Mouse (Mus musculus): Measurements from ENCODE around the gene Atg4c.

Atg4c gene

DNA sequence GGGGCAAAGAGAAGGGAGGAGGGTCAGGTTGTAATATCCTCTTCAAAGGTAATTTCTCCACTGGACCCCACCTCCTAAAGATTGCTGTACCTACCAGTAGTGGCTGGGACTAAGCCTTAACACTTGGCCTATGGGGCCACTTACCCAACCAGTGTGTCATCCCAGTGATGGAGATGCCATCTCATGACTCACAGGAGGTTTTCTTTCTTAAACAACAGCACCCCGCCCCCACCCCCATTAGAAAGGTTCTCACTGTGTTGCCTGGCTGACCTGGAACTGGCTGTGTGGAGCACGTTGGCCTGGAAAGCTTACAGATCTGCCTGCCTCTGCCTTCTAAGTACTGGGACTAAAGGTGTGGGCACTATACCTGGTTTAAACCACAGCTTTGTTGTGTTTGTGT is 69.5 kb downstream of the Atg4c start:
- CTCF ChIA-PET, result no interaction called here

DNA sequence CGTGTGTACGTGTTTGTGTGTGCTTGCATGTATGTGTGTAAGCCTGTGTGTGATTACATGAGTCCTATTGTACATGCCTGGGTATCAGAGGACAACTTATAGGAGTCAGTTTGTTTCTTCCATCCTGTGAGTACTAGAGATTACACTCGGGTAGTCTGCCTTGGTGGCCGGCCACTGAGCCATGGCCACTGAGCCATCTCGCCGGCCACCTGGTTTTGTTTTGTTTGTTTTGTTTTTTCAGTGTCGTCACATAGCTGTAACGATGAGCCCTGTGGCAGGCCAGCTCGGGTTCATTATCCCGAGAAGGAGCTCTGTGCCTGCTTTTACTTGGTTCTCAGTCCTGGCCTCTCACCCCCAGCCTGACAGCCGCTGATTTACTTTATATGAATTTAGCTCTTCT is 69.9 kb downstream of the Atg4c start:
- CTCF ChIA-PET, result no interaction called here

DNA sequence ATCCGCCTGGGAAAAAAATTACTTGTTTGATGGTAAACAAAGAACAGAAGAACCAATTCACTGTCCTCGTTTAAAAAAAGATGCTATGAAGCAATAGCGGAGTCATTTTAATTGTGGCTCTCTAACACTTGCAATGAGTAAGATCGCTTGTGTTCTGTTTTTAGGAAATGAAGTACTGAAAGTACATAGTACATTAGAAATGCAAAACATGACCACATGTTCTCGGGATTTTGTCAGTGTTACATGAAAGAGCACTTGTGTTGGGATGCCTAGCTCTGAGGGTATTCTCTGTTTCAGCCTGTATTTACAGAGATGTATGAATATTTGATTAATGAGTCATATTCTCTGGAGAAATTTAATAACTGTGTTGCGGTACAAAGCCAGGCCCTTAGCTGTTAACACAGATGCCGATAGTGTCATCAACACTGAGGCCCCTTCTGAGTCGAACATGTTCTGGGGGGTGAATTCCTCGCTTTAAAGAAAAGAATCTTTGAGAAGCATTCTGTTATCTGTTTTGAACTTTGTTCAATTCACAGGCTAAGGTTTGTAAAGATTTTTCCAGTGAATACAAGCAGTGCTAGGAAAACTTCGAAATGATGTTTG is 73.2 kb downstream of the Atg4c start:
- CTCF ChIA-PET, result no interaction called here

DNA sequence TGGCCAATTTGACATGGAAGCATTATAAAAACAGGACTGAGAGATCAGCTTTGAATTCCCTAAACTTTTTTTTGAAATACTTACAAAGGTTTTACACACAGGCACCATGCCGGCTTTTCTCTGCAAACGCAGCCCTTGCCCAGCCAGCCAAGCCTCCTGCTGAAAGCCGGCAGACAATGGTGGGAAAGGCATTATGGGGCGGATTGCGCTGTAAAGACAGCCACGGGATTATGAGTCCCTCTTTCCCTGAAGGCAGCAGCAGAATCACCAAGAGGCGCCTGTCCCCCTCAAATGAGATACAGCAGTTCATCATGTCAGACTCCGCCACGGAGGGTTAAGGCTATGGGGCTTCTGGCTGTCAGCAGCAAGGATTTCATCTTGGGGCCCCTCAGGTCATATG is 79.1 kb downstream of the Atg4c start:
- CTCF ChIA-PET, result no interaction called here

DNA sequence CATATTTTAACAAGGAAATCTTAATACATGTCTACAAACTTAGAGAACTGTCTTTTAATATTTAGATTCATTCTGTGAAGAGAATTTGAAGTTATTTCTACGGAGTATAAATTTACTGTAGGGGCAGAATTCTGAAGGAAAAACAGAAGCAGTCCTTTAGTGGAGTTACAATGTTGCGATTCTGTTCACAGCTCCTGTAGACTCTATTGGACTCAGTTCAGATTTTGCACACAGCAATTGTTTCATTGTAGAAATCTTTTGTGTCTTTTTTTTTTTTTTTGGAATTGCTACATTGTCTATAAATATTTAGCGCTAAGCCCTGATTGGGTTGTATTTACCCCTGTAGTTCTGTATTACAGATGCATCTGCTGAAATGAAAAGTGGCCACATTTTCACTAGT is 79.7 kb downstream of the Atg4c start:
- CTCF ChIA-PET, result no interaction called here

DNA sequence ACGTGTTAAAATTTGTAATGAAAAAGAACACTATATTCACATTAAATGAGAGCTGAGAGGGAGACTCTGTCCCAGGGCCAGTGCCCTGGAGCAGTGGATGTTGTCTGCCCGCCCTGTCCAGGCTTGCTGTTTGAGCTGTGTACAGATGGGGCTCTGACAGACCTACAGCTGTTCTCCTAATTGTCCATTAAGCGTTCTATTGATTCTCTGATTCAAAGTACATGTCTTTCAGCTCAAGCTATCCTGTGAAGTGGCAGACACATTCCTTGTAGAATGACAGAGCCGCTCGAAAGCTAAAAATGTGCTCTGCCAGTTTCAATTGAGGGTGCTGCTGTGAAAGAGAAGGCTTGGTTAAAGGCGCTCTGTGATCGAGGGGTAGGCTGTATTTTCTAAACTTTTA is 80.2 kb downstream of the Atg4c start:
- CTCF ChIA-PET, result no interaction called here

DNA sequence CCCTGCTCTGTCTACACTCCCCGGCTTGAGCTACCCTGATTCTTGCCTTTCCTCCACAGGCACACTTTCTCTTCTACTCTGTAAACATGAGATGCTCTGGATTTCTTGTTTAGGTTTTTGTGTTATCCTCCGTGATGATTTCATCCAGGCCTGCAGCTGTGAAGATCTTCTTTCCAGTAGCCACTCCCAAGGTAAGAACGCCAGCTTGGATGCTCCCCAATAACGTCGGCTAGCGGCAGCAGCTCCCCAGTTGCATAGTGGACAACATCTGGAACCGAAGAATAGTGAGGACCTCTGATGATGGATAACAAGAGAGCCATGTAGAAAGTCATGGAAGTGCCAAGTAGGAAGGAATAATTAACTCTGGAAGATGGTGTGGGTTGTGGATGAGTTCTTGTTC is 85.1 kb downstream of the Atg4c start:
- CTCF ChIA-PET, result no interaction called here

DNA sequence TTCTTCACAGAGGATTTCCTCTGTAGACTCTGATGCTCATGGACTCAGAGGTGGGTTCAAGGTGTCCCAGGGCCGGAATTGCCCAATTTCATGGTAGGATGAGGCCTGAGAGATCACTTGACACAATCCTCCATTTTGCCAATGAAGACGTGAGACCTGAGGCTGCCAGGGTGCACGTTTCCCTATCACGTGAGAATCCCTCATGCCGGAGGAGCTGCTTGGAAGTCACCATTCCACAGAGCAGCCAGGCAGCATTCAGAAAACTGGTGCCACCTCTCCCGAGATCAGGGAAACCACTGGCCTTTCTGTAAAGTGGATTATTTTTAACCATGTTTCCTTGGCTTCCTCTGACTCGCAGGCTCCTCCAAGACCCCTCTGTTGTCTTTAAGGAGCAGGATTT is 88.0 kb downstream of the Atg4c start:
- CTCF ChIA-PET, result no interaction called here

DNA sequence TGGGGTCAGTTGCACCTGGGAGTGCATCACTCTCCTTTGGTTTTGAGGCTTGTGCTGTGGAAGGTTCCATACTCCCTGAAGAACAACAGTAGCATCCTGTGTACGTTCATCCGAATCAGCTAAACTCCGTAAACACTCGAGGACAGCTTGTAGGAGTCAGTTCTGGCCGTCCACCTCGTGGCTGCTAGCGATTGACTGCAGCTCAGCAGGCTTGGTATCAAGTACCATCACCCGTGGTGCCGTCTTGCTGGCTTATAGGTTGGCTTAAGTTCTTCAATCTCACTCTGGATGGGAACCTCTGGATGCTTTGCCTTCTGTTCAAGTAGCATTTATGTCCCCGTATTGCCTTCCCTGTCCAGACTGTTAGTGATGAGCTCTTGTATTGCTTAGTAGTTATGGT is 95.6 kb downstream of the Atg4c start:
- CTCF ChIA-PET, result no interaction called here

DNA sequence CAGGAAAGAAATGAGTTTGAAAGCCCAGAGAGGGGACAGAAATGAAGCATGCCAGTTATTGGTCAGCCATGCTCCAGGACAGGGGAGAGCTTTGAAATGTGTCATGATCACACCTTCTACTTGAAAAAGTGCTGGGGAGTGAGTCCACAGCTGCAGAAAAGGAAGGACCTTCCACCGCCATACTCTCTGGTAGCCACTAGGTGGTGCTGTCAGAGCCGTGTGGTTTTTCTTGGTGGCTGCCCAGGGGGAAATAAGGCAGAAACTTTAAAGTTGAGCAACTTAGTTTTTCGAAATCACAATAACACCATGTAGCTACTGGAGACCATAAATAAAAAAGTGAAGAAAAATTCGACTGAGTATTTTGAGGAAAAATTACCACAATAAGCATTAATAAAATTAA is 104.9 kb downstream of the Atg4c start:
- CTCF ChIA-PET, result interaction anchor here (0.6 kb wide), 1 partner anchor 189 kb away, joined by 3 read pairs; no protein-coding TSS in a partner anchor

DNA sequence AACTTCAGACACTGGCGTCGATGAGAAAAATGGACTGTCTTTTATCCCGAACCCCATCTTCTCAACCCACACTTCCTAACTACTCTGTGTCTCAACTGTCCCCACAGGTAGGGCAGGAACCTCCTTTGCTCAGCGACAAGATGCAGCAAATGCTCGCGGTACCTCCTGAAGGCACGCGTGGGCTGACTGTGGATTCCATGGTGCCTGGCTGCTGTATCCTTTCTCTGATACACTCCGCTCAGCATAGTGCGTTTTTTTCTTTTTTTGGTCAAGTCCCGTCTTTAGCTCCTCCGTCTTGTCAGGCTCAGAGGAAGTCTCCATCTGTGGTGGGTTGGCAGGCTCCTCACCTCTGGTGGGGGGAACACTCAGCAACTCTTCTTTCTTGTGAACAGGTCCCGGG is 111.1 kb downstream of the Atg4c start:
- CTCF ChIA-PET, result no interaction called here

Measured in spleen, embryonic (tissue).